Mouse (Mus musculus) stomach, embryonic 14.5 days (tissue): ENCODE data around the gene Metrnl. TPM values are rescaled to one million over a fixed set of nuclear protein-coding genes. Genes with fewer than 3 reads are reported as not detected.
"Not testable (repeated sequence)": the region's sequence is repeated elsewhere in the genome, so short reads cannot be mapped to it uniquely, and the experiment has no call there.

ENCODE experiments used
- ATAC-seq: fragments of 200-750 bp; cut with Nextera tagmentation; 2 replicates; pipeline ENCODE4 v1.8.0; 2017; ENCODE audit warnings: low read depth, moderate TSS enrichment; ENCODE audit not compliant: insufficient number of reproducible peaks, insufficient read depth, low FRiP score
- H3K27ac ChIP-seq: fragments of 300-500 bp; sonication (generic); 2 replicates; pipeline ENCODE4 v1.5.1; 2014; ENCODE audit warnings: mild to moderate bottlenecking, low read length, moderate library complexity, mixed read lengths
- H3K27me3 ChIP-seq: fragments of 300-500 bp; sonication (generic); 2 replicates; pipeline ENCODE4 v1.6.1; 2014; ENCODE audit warnings: low read length, control low read depth, mixed read lengths; ENCODE audit not compliant: control insufficient read depth, insufficient read depth
- H3K36me3 ChIP-seq: fragments of 300-500 bp; sonication (generic); 2 replicates; pipeline ENCODE4 v1.6.1; 2014; ENCODE audit warnings: mild to moderate bottlenecking, control low read depth, low read length, moderate library complexity, mixed read lengths; ENCODE audit not compliant: control insufficient read depth, insufficient read depth
- H3K4me1 ChIP-seq: fragments of 300-500 bp; sonication (generic); 2 replicates; pipeline ENCODE4 v1.6.1; 2014; ENCODE audit warnings: low read length, control low read depth, mixed read lengths; ENCODE audit not compliant: control insufficient read depth, insufficient read depth
- H3K4me2 ChIP-seq: fragments of 300-500 bp; sonication (generic); replicated peaks from 2 replicates; pipeline ENCODE4 v1.6.1; 2014; ENCODE audit warnings: low read depth, low read length, control low read depth
- H3K4me3 ChIP-seq: fragments of 300-500 bp; sonication (generic); 2 replicates; pipeline ENCODE4 v1.5.1; 2014; ENCODE audit warnings: low read depth, low read length, control low read depth
- H3K9ac ChIP-seq: fragments of 300-500 bp; sonication (generic); replicated peaks from 2 replicates; pipeline ENCODE4 v1.6.1; 2014; ENCODE audit warnings: low read depth, mild to moderate bottlenecking, control low read depth, low read length, moderate library complexity, mixed read lengths
- H3K9me3 ChIP-seq: fragments of 300-500 bp; sonication (generic); 2 replicates; pipeline ENCODE4 v1.6.1; 2016; ENCODE audit warnings: low read depth, low read length, control low read depth; ENCODE audit not compliant: control insufficient read depth
- WGBS: fragments of 180-500 bp; shearing (Covaris S2); extraction: QIAGEN DNeasy Blood & Tissue Kit; methylation state at CpG from one replicate; pipeline ENCODE4 v1.1.7; 2014; 5-methylcytosine and 5-hydroxymethylcytosine counted together
- polyA plus RNA-seq: library from polyadenylated mRNA; unstranded; fragments of >200 nt; fragmentation: Nextera tagmentation; extraction: Ambion mirVana; gene quantifications from 2 replicates; pipeline ENCODE4 v1.2.1, GENCODE M21; 2014

Gene Metrnl
- polyA plus RNA-seq, 1 experiment from 2014 or later: 24.2 TPM

DNA sequence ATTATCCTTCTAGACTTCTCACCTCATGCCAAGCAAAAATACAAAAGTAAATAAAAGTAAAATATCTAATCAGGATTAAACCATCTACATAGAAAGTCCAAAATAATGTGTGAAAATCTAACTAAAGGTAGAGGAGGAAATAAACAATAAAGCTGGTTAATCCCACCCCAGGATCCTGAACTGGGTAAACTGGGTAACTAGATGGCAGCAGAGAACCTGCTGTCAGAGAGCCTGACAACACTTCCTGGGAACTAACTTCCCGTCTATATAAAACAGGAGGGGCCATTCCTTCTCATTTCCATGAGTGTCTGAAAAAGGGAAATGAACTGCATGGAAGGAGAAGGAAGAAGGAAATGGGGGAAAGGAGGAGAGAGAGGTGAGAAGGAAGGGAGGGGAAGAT is 43.2 kb upstream of the Metrnl start:
- ATAC-seq: no peak
- no peak overlapping the region for H3K27ac ChIP-seq
- no peak overlapping the region for H3K4me2 ChIP-seq
- no peaks in the 10 kb centered on the region for H3K9me3 ChIP-seq
- 0 out of 2 replicates have a peak, but pooled peaks cover 5% of the 10 kb centered on the region for H3K4me1 ChIP-seq
- no peaks in the 10 kb centered on the region for H3K27me3 ChIP-seq
- 46% methylated on average over 1 of the region's 1 CpGs for WGBS
- no peak overlapping the region for H3K4me3 ChIP-seq
- no peak overlapping the region for H3K9ac ChIP-seq
- H3K36me3 ChIP-seq: peaks cover 9% of the 10 kb centered on the region; the same call in 1 of the 2 replicates

GRCm38 (mm10) chr11:121660604-121661003 is 40.7 kb upstream of the Metrnl start:
- not testable (repeated sequence) for H3K4me1 ChIP-seq, H3K9me3 ChIP-seq, ATAC-seq, H3K27ac ChIP-seq, H3K4me2 ChIP-seq, H3K9ac ChIP-seq, H3K4me3 ChIP-seq, H3K27me3 ChIP-seq, H3K36me3 ChIP-seq
- WGBS: 84% methylated on average over 2 of the region's 2 CpGs

DNA sequence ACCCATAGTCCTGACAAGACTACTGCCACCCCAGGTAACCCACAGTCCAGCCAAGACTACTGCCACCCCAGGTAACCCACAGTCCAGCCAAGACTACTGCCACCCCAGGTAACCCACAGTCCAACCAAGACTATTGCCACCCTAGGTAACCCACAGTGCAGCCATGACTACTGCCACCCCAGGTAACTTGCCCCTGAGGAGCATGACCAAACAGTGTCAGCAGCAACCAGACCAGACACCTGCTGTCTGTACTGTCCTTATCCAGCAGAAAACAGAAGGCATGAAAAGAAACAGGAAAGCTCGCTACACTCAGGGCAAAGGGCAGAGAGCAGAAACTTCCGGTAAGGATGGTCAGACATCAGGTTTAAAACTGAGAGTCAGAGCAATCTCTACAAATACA is 40.2 kb upstream of the Metrnl start:
- ATAC-seq: no peak
- Histone ChIP-seq H3K27ac (no peak overlapping the region), H3K4me1 (no peaks in the 10 kb centered on the region), H3K4me3 (no peak overlapping the region), H3K9ac (no peak overlapping the region), H3K27me3 (no peaks in the 10 kb centered on the region), H3K4me2 (no peak overlapping the region), H3K36me3 (peaks cover 9% of the 10 kb centered on the region; the same call in 1 of the 2 replicates), H3K9me3 (no peaks in the 10 kb centered on the region)
- 81% methylated on average over 2 of the region's 2 CpGs for WGBS

- Histone ChIP-seq H3K4me2 (no peak overlapping the region), H3K27ac (no peak overlapping the region), H3K4me1 (no peaks in the 10 kb centered on the region), H3K36me3 (peaks cover 5% of the 10 kb centered on the region; the same call in 1 of the 2 replicates), H3K9me3 (no peaks in the 10 kb centered on the region), H3K9ac (no peak overlapping the region), H3K4me3 (no peak overlapping the region), H3K27me3 (no peaks in the 10 kb centered on the region)
- no peak for ATAC-seq
- 94% methylated on average over 4 of the region's 4 CpGs for WGBS
These were observed 33.8 kb upstream of the Metrnl start for GRCm38 (mm10) chr11:121667541-121667940.

DNA sequence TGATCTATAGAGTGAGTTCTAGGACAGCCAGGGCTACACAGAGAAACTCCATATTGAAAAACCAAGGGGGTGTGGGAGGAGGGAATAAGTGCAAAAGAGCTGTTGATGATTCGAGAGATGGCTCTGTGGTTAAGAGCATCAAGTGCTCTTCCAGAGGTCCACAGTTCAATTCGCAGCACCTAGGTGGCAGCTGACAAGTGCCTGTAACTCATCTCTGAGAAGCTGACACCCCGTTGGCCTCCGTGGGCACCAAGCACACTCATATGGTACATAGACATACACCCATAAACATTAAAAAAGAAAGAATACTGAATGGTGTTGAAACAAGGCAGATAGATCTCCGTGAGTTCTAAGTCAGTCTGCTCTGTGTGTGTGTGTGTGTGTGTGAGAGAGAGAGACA is 32.6 kb upstream of the Metrnl start:
- H3K9me3 ChIP-seq: no peaks in the 10 kb centered on the region
- no peak overlapping the region for H3K4me3 ChIP-seq
- H3K9ac ChIP-seq: no peak overlapping the region
- no peaks in the 10 kb centered on the region for H3K27me3 ChIP-seq
- no peaks in the 10 kb centered on the region; the same call in 1 of the 2 replicates for H3K4me1 ChIP-seq
- 91% methylated on average over 5 of the region's 5 CpGs for WGBS
- H3K36me3 ChIP-seq: peaks cover 3% of the 10 kb centered on the region; the same call in 1 of the 2 replicates
- H3K4me2 ChIP-seq: no peak overlapping the region
- no peak for ATAC-seq
- no peak overlapping the region for H3K27ac ChIP-seq

- Histone ChIP-seq H3K36me3 (peaks cover 3% of the 10 kb centered on the region; the same call in 1 of the 2 replicates), H3K4me1 (no peaks in the 10 kb centered on the region; the same call in 1 of the 2 replicates), H3K4me3 (no peak overlapping the region), H3K9me3 (no peaks in the 10 kb centered on the region), H3K9ac (no peak overlapping the region), H3K4me2 (no peak overlapping the region), H3K27me3 (no peaks in the 10 kb centered on the region), H3K27ac (no peak overlapping the region)
- WGBS: 93% methylated on average over 5 of the region's 5 CpGs
- no peak for ATAC-seq
These were observed 30.4 kb upstream of the Metrnl start for GRCm38 (mm10) chr11:121670926-121671325.

DNA sequence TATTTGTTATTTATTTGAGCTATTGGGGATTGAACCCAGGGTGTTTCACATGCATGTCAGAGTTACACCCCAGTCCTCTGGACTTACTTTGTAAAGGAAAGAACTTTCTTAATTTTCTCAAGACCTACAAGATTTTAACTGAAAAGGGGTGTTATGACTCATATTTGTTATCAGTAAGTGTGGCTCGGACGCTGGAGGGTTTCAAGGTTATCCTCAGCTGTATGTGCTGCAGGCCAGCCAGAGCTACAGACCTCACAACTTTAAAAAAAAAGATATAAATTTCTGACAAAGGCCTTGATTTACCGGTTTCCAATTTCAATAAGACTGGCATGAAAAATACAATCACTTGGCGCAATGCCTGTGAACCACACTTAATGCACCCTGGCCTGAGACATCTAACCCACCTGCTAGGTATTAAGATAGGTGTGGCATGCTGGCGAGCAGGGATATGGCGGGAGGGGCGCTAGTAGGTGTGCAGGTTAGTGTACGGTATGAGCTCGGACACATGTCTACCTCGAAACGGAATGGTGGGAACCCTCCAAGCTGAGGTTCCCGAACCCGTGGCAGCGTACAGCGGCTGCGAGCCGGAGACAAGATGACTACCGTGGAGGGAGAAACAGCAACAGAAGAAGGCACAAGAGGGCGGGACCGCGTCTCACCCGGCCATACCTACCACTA is 28.9 kb upstream of the Metrnl start:
- Histone ChIP-seq H3K4me3 (peak overlapping the region; percentile 63), H3K4me2 (peak overlapping the region; percentile 57), H3K9ac (peak overlapping the region; percentile 56), H3K36me3 (peaks cover 3% of the 10 kb centered on the region; the same call in 1 of the 2 replicates), H3K9me3 (no peaks in the 10 kb centered on the region), H3K27ac (peak overlapping the region; percentile 87), H3K4me1 (no peaks in the 10 kb centered on the region; the same call in 1 of the 2 replicates), H3K27me3 (no peaks in the 10 kb centered on the region)
- ATAC-seq: peak; percentile 42
- under 1% methylated on average over 22 of the region's 22 CpGs for WGBS

DNA sequence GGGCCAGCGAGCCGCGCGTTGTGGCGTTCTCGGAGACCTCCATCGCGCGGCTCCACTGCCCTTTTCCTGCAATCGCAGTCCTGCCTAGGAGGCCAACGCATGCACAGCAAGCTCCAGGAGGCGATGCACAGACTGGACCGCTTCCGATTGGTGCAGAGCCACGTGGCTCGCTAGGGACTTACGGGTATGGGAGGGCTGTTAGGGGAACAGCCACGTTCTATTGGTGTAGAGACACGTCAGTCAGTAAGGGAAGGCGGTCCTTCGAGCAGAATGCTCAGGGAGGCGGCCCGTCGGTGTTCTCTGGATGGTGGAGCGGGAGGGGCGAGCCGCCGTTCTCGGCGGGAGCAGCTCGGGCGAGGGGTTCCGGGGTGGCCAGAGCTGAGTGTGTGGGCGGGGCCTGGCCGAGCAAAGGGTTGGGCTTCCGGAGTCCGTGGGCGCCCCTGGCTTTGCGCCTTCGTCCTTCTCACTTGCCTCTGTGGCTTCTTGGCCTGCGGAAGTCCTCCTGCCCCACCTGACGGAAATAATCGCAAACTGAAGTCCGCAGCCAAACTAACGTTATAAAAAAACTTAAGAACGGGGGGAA is 28.3 kb upstream of the Metrnl start, which contains the start of gene B3gntl1:
B3gntl1 (minus strand) TSS at position 164 of the 583 bp plus-strand sequence.
- Histone ChIP-seq H3K4me1 (no peaks in the 10 kb centered on the region; the same call in 1 of the 2 replicates), H3K4me2 (peak within 1 kb of the TSS; percentile 57), H3K9ac (peak within 1 kb of the TSS; percentile 56), H3K27ac (peak within 1 kb of the TSS; percentile 87), H3K4me3 (peak within 1 kb of the TSS; percentile 63), H3K36me3 (peaks cover 3% of the 10 kb centered on the region; the same call in 1 of the 2 replicates), H3K9me3 (no peaks in the 10 kb centered on the region), H3K27me3 (no peaks in the 10 kb centered on the region)
- peak; percentile 100 for ATAC-seq
- under 1% methylated on average over 46 of the region's 46 CpGs for WGBS
